Mouse (Mus musculus) urinary bladder, postnatal 0 days (tissue): ENCODE results near the gene Mthfd2. TPM values are rescaled to one million over a fixed set of nuclear protein-coding genes. Genes with fewer than 3 reads are reported as not detected.

ENCODE experiments used
- polyA plus RNA-seq: library from polyadenylated mRNA; unstranded; fragments of >200 nt; fragmentation: Nextera tagmentation; extraction: Ambion mirVana; gene quantifications from 2 replicates; pipeline ENCODE4 v1.2.1, GENCODE M21; 2015

Mthfd2 gene
- 26.2 and 28.9 TPM in 2 replicates for polyA plus RNA-seq

GRCm38 (mm10) chr6:83325525-83326393 is at the start of gene Mthfd2, which contains the start of gene Mob1a:
Mthfd2 (minus strand) TSS chr6:83325908.
Mob1a (plus strand) TSS chr6:83326016.

GRCm38 (mm10) chr6:83348873-83349272 is 23.2 kb upstream of the Mthfd2 start, which contains the start of gene Bola3:
Bola3 (plus strand) TSS chr6:83349147.

Other genes with a start within 250 kb of the Mthfd2 start
- gene Pcgf1, start 248.0 kb downstream of the Mthfd2 start, polyA plus RNA-seq, result 9.2 and 12.1 TPM in 2 replicates
- gene Lbx2, start 239.5 kb downstream of the Mthfd2 start, polyA plus RNA-seq, result 0.21 TPM in 1 of 2 replicates, not detected in the other
- gene Ccdc142, start 224.3 kb downstream of the Mthfd2 start, polyA plus RNA-seq, result 0.71 and 0.80 TPM in 2 replicates
- 0.82 and 1.1 TPM in 2 replicates for gene Gm42688, start 224.3 kb downstream of the Mthfd2 start, polyA plus RNA-seq
- 127 TPM in 2 replicates for gene Mrpl53, start 216.9 kb downstream of the Mthfd2 start, polyA plus RNA-seq
- gene Mogs, start 210.4 kb downstream of the Mthfd2 start, polyA plus RNA-seq, result 18.7 and 21.6 TPM in 2 replicates
- 48.6 and 53.4 TPM in 2 replicates for gene Wbp1, start 204.3 kb downstream of the Mthfd2 start, polyA plus RNA-seq
- gene Ino80b, start 200.5 kb downstream of the Mthfd2 start, polyA plus RNA-seq, result 7.6 and 8.2 TPM in 2 replicates
- gene Rtkn, start 190.4 kb downstream of the Mthfd2 start, polyA plus RNA-seq, result 7.2 and 9.3 TPM in 2 replicates
- gene Wdr54, start 169.5 kb downstream of the Mthfd2 start, polyA plus RNA-seq, result 1.6 and 1.8 TPM in 2 replicates
- 0.51 and 0.66 TPM in 2 replicates for gene 1700003E16Rik, start 169.5 kb downstream of the Mthfd2 start, polyA plus RNA-seq
- 62.5 and 72.3 TPM in 2 replicates for gene Dctn1, start 160.0 kb downstream of the Mthfd2 start, polyA plus RNA-seq
- 0.17 TPM in 1 of 2 replicates, not detected in the other for gene Slc4a5, start 106.1 kb downstream of the Mthfd2 start, polyA plus RNA-seq
- 36.6 and 42.2 TPM in 2 replicates for gene Mob1a, start 108 bp upstream of the Mthfd2 start, polyA plus RNA-seq
- 134 and 157 TPM in 2 replicates for gene Bola3, start 23.2 kb upstream of the Mthfd2 start, polyA plus RNA-seq
- gene Tet3, start 133.2 kb upstream of the Mthfd2 start, polyA plus RNA-seq, result 16.8 and 19.9 TPM in 2 replicates
- gene Dguok, start 181.1 kb upstream of the Mthfd2 start, polyA plus RNA-seq, result 46.0 and 47.5 TPM in 2 replicates
- gene Actg2, start 210.4 kb upstream of the Mthfd2 start, polyA plus RNA-seq, result 29,390 and 31,333 TPM in 2 replicates
- 27.5 and 32.2 TPM in 2 replicates for gene Stambp, start 246.8 kb upstream of the Mthfd2 start, polyA plus RNA-seq